32 mouse cellular contexts compared by ENCODE assay signal in genomic region chr3:16657566-16657965, GRCm38 (mm10).
"Had no signal": no experiment of that assay in that cellular context is flagged by ENCODE, and none has a peak within 500 bp of the region (broad histone marks: within the 10 kb centered on the region; RNA-seq: fewer than 3 reads in every experiment).

No protein-coding gene starts in this region.

- H3K4me3 ChIP-seq: limb, embryonic 10.5 days; limb, embryonic 12.5 days; limb, embryonic 13.5 days; limb, embryonic 15.5 days; liver, embryonic 12.5 days; liver, embryonic 13.5 days; liver, embryonic 15.5 days; lung, embryonic 15.5 days; megakaryocyte, embryonic 14.5 days; midbrain, embryonic 10.5 days; midbrain, embryonic 12.5 days; midbrain, embryonic 13.5 days; midbrain, embryonic 15.5 days; myocyte; neural tube, embryonic 12.5 days had no signal

- H3K4me2 ChIP-seq: limb, embryonic 12.5 days; limb, embryonic 13.5 days; limb, embryonic 15.5 days; liver, embryonic 11.5 days; liver, embryonic 12.5 days; liver, embryonic 13.5 days; liver, embryonic 15.5 days; lung, embryonic 14.5 days; lung, embryonic 15.5 days; midbrain, embryonic 11.5 days; midbrain, embryonic 12.5 days; midbrain, embryonic 13.5 days; midbrain, embryonic 15.5 days; neural tube, embryonic 12.5 days had no signal

- H3K27ac ChIP-seq: limb, embryonic 10.5 days; limb, embryonic 12.5 days; limb, embryonic 13.5 days; limb, embryonic 15.5 days; liver, embryonic 12.5 days; liver, embryonic 13.5 days; liver, embryonic 14.5 days; liver, embryonic 15.5 days; lung, embryonic 15.5 days; macrophage; midbrain, embryonic 10.5 days; midbrain, embryonic 12.5 days; midbrain, embryonic 13.5 days; midbrain, embryonic 15.5 days; neural tube, embryonic 12.5 days had no signal

- H3K9me3 ChIP-seq: limb, embryonic 10.5 days; limb, embryonic 12.5 days; limb, embryonic 13.5 days; limb, embryonic 15.5 days; liver, embryonic 12.5 days; liver, embryonic 13.5 days; liver, embryonic 15.5 days; lung, embryonic 15.5 days; megakaryocyte, embryonic 14.5 days; midbrain, embryonic 10.5 days; midbrain, embryonic 12.5 days; midbrain, embryonic 13.5 days; midbrain, embryonic 15.5 days; neural tube, embryonic 12.5 days had no signal

- H3K4me1 ChIP-seq: limb, embryonic 10.5 days; limb, embryonic 12.5 days; limb, embryonic 13.5 days; limb, embryonic 15.5 days; liver, embryonic 12.5 days; liver, embryonic 13.5 days; liver, embryonic 15.5 days; lung, embryonic 15.5 days; megakaryocyte, embryonic 14.5 days; midbrain, embryonic 10.5 days; midbrain, embryonic 12.5 days; midbrain, embryonic 13.5 days; midbrain, embryonic 15.5 days; neural tube, embryonic 12.5 days had no signal

- H3K36me3 ChIP-seq: limb, embryonic 10.5 days; limb, embryonic 12.5 days; limb, embryonic 13.5 days; limb, embryonic 15.5 days; liver, embryonic 12.5 days; liver, embryonic 13.5 days; liver, embryonic 15.5 days; lung, embryonic 15.5 days; midbrain, embryonic 10.5 days; midbrain, embryonic 12.5 days; midbrain, embryonic 13.5 days; midbrain, embryonic 15.5 days; neural tube, embryonic 12.5 days had no signal

- ATAC-seq: liver, embryonic 12.5 days; liver, postnatal 0 days; lung, postnatal 0 days; midbrain, embryonic 13.5 days; midbrain, embryonic 15.5 days; midbrain, embryonic 16.5 days had no signal

- H3K9ac ChIP-seq: limb, embryonic 12.5 days; limb, embryonic 13.5 days; limb, embryonic 15.5 days; liver, embryonic 12.5 days; liver, embryonic 13.5 days; liver, embryonic 14.5 days; liver, embryonic 15.5 days; liver, postnatal 0 days; lung, embryonic 14.5 days; lung, embryonic 15.5 days; midbrain, embryonic 12.5 days; midbrain, embryonic 13.5 days; midbrain, embryonic 15.5 days; neural tube, embryonic 12.5 days had no signal

- H3K27me3 ChIP-seq: limb, embryonic 12.5 days; limb, embryonic 13.5 days; limb, embryonic 15.5 days; liver, embryonic 12.5 days; liver, embryonic 13.5 days; liver, embryonic 15.5 days; lung, embryonic 15.5 days; megakaryocyte, embryonic 14.5 days; midbrain, embryonic 12.5 days; midbrain, embryonic 13.5 days; midbrain, embryonic 15.5 days; neural tube, embryonic 12.5 days had no signal

- DNase-seq: left cerebral cortex, postnatal 4 days; liver; liver, embryonic 13.5 days; liver, postnatal 0 days; lung, adult 18-20 months; lung, adult 2 months; lung, embryonic 14.5 days; lung, postnatal 10 days; lung, postnatal 14 days; lung, postnatal 36 days; lung, postnatal 4 days; midbrain, embryonic 14.5 days had no signal
